ENCODE assay signal across 8 mouse cellular contexts in the genomic region with DNA sequence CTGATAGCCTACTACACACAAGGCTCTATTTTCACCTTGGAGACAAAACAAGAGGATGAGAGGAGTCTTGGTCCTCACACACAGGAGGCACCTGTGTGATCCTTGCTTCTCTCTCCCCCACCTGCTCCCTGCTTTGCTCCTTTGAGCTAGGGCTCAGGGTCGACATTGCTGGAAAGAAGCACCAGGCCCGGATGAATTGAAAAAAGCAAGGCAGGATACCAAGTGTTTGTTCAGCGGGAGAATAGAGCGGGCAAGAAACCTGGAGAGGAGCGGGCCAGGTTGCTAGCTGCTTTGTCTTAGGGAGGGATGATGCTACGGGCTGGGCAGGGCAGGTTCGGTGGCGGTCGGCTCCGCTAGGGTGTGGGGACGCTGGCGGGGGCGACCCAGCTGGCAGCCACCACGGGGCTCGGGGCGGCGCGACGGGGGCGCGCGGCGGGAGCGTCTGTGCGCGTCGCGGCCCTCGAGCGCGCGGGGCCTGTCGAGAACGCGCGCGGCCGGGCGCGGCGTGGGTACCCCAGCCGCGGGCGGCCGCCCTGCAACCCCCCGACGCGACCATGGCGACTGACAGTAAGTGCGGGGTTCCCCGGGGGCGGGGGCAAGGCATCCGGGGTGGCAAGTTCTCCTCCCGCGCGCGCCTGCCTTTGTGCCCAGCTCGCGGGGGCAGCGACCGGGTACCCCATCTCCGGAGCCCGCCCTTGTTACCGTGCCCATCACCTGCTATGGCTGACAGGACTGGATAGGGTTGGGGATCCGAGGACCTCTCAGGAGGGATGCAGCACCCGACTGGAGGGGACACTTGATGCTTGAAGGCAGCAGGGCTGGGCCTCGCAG. TPM values are rescaled to one million over a fixed set of nuclear protein-coding genes. Genes with fewer than 3 reads are reported as not detected.
DNase-seq lines count a peak whose midpoint lies in the region; ATAC-seq lines count a peak whose summit lies in the region.

Gene Syt16, plus strand, starts transcription at position 365 of the 831 bp plus-strand sequence.

- peak within 1 kb of the TSS; percentile 71 for H3K9ac ChIP-seq in heart, embryonic 14.5 days (ENCODE audit: low read length)
- peak within 1 kb of the TSS; percentile 65 for H3K9ac ChIP-seq in neural tube, embryonic 15.5 days (replicated peaks)

- no peak for DNase-seq in heart, adult 8-10 months (ENCODE audit: low spot score)
- DNase-seq in cerebellum, adult 9-11 months = peak; percentile 22
- DNase-seq in frontal cortex, postnatal 14 days (ENCODE audit: low spot score in 2 of 2) = peak; percentile 33 to 47
- peak; percentile 66 to 71 for DNase-seq in left cerebral cortex, postnatal 25 days (ENCODE audit: low spot score in 2 of 2)
- no peak for DNase-seq in urinary bladder, adult 18-20 months (ENCODE audit: low spot score in 2 of 2)

- intact Hi-C loops in left cerebral cortex, postnatal 25 days (cut with DNase I) = no loop called here

- H3K4me3 ChIP-seq in heart, embryonic 14.5 days (ENCODE audit: control insufficient read depth in 1 of 2, insufficient read depth in 1 of 2, low read depth in 1 of 2, low read length in 2 of 2) = peak within 1 kb of the TSS; percentile 58 to 61
- H3K4me3 ChIP-seq in neural tube, embryonic 15.5 days (replicated peaks) = peak within 1 kb of the TSS; percentile 65

- no peaks in the 10 kb centered on the region for H3K9me3 ChIP-seq in heart, embryonic 14.5 days (ENCODE audit: control insufficient read depth, low read length)
- H3K9me3 ChIP-seq in neural tube, embryonic 15.5 days (replicated peaks) = no peaks in the 10 kb centered on the region

- H3K4me2 ChIP-seq in heart, embryonic 14.5 days (ENCODE audit: low read length) = peak within 1 kb of the TSS; percentile 98
- H3K4me2 ChIP-seq in neural tube, embryonic 15.5 days = peak within 1 kb of the TSS; percentile 78

- 2% methylated on average over 57 of the region's 67 CpGs for WGBS in heart, embryonic 14.5 days
- WGBS in neural tube, embryonic 15.5 days = under 1% methylated on average over 63 of the region's 67 CpGs

- H3K4me1 ChIP-seq in heart, embryonic 14.5 days (ENCODE audit: control insufficient read depth in 2 of 2, insufficient read depth in 2 of 2, low read length in 2 of 2) = peaks cover 2 to 4% of the 10 kb centered on the region in 2 experiments; a peak in 1 of 4 replicates
- peaks cover 28% of the 10 kb centered on the region for H3K4me1 ChIP-seq in neural tube, embryonic 15.5 days

- peaks cover 35% of the 10 kb centered on the region for H3K27me3 ChIP-seq in heart, embryonic 14.5 days (ENCODE audit: control insufficient read depth, insufficient read depth, low read length)
- H3K27me3 ChIP-seq in neural tube, embryonic 15.5 days (replicated peaks) = 0 out of 2 replicates have a peak, but pooled peaks cover 6% of the 10 kb centered on the region

- no peak for ATAC-seq in heart, embryonic 14.5 days (ENCODE audit: insufficient number of reproducible peaks, insufficient read depth, low FRiP score, low read depth)
- peak; percentile 80 for ATAC-seq in neural tube, embryonic 15.5 days (ENCODE audit: low FRiP score)
- no peak; the same call in 1 of the 2 replicates for ATAC-seq in megakaryocyte progenitor cell, adult 5-6 weeks (replicated peaks; ENCODE audit: poor library complexity)

- no peaks in the 10 kb centered on the region for H3K36me3 ChIP-seq in heart, embryonic 14.5 days (ENCODE audit: control insufficient read depth, insufficient read depth, low read length)
- no peaks in the 10 kb centered on the region for H3K36me3 ChIP-seq in neural tube, embryonic 15.5 days

- no peak within 1 kb of the TSS for H3K27ac ChIP-seq in heart, embryonic 14.5 days (replicated peaks in 1 of 2; ENCODE audit: control insufficient read depth in 1 of 2, insufficient read depth in 1 of 2, low read depth in 2 of 2, low read length in 2 of 2)
- peak within 1 kb of the TSS; percentile 85 for H3K27ac ChIP-seq in neural tube, embryonic 15.5 days (replicated peaks)

RNA-seq across cellular contexts. Expression of gene Syt16, which starts in this region (rescaled TPM):
- 0.13 and 0.23 TPM in 2 replicates for polyA plus RNA-seq in heart, embryonic 14.5 days (2014; fragmentation: Nextera tagmentation; extraction: Ambion mirVana)
- not detected for total RNA-seq in heart, adult 8-10 months (2022)
- 100 to 1,000 TPM in 1 of 2 experiments, 10 to 100 TPM in 1; 96.3 to 101 TPM for total RNA-seq in left cerebral cortex, postnatal 25 days (2021)
- polyA plus RNA-seq in neural tube, embryonic 15.5 days (2015; fragmentation: Nextera tagmentation; extraction: Ambion mirVana) = 66.3 and 78.5 TPM in 2 replicates
- total RNA-seq in megakaryocyte progenitor cell, adult 5-6 weeks (2015) = not detected in 2 replicates
- total RNA-seq in megakaryocyte progenitor cell, adult 5-6 weeks (2017) = not detected in 2 replicates

Comparison
In these comparisons a context has a peak if more than half of its experiments do, and no peak if none do; other contexts are left out.
1. RNA of gene Syt16 (total RNA-seq): 96.3 to 101 TPM in left cerebral cortex, postnatal 25 days; not detected in heart, adult 8-10 months and not detected in megakaryocyte progenitor cell, adult 5-6 weeks; every median in the first group is over 10 times any median in the second.
2. RNA of gene Syt16 (polyA plus RNA-seq): 66.3 to 78.5 TPM in neural tube, embryonic 15.5 days; 0.13 to 0.23 TPM in heart, embryonic 14.5 days; every median in the first group is over 10 times any median in the second.
3. DNase-seq: peak in cerebellum, adult 9-11 months (single experiment), frontal cortex, postnatal 14 days (2 of 2) and left cerebral cortex, postnatal 25 days (2 of 2); none in heart, adult 8-10 months (single experiment) and urinary bladder, adult 18-20 months (0 of 2).